Mouse (Mus musculus): ENCODE measurements around the gene Ppp6c. TPM values are rescaled to one million over a fixed set of nuclear protein-coding genes. Genes with fewer than 3 reads are reported as not detected.

Ppp6c gene
- total RNA-seq, 1 experiment = 23.8 TPM

GRCm38 (mm10) chr2:39148075-39148474, 78.2 kb downstream of the Ppp6c start:
- in situ Hi-C loops (cut with MboI; ENCODE audit: low sequenced_read_pairs in 2 of 2, unreplicated experiment in 2 of 2) = no loop called here
- Histone ChIP-seq H3K36me3 (ENCODE audit: control insufficient read depth, insufficient read depth, low read length, poor library complexity, severe bottlenecking) (no peaks in the 10 kb centered on the region), H3K4me1 (ENCODE audit: control insufficient read depth in 2 of 2, insufficient read depth in 2 of 2, low read length in 2 of 2, poor library complexity in 1 of 2) (0 out of 4 replicates have a peak, but pooled peaks cover 0 to 2% of the 10 kb centered on the region in 2 experiments)

GRCm38 (mm10) chr2:39146469-39146868, 79.8 kb downstream of the Ppp6c start:
- Histone ChIP-seq H3K4me3 (ENCODE audit: insufficient read depth in 1 of 2, low read depth in 1 of 2, low read length in 2 of 2, poor library complexity in 1 of 2, severe bottlenecking in 1 of 2) (no peak overlapping the region), H3K9ac (ENCODE audit: insufficient read depth, low read depth, low read length, poor library complexity, severe bottlenecking) (no peak overlapping the region), H3K36me3 (ENCODE audit: control insufficient read depth, insufficient read depth, low read length, poor library complexity, severe bottlenecking) (no peaks in the 10 kb centered on the region), H3K9me3 (ENCODE audit: control insufficient read depth, insufficient read depth, low read depth, low read length) (no peaks in the 10 kb centered on the region), H3K4me1 (ENCODE audit: control insufficient read depth in 2 of 2, insufficient read depth in 2 of 2, low read length in 2 of 2, poor library complexity in 1 of 2) (0 out of 4 replicates have a peak, but pooled peaks cover 0 to 2% of the 10 kb centered on the region in 2 experiments), H3K27ac (ENCODE audit: insufficient read depth, low read depth, low read length, poor library complexity, severe bottlenecking) (no peak overlapping the region)
- in situ Hi-C loops (cut with MboI; ENCODE audit: low sequenced_read_pairs in 2 of 2, unreplicated experiment in 2 of 2) = no loop called here
- TF ChIP-seq CHD2 (IDR thresholded peaks at IDR 0.05; ENCODE audit: low read depth, low read length) (no peak), ZNF384 (IDR thresholded peaks at IDR 0.05; ENCODE audit: low read depth, low read length) (no peak)
- no peak for DNase-seq (ENCODE audit: low read depth, low spot score)

More at GRCm38 (mm10) chr2:39148075-39148474, 78.2 kb downstream of the Ppp6c start:
- Histone ChIP-seq H3K9me3 (ENCODE audit: control insufficient read depth, insufficient read depth, low read depth, low read length) (no peaks in the 10 kb centered on the region), H3K4me3 (ENCODE audit: insufficient read depth in 1 of 2, low read depth in 1 of 2, low read length in 2 of 2, poor library complexity in 1 of 2, severe bottlenecking in 1 of 2) (no peak overlapping the region), H3K27ac (ENCODE audit: insufficient read depth, low read depth, low read length, poor library complexity, severe bottlenecking) (no peak overlapping the region), H3K9ac (ENCODE audit: insufficient read depth, low read depth, low read length, poor library complexity, severe bottlenecking) (no peak overlapping the region)
- DNase-seq (ENCODE audit: low read depth, low spot score) = no peak
- TF ChIP-seq MAFK (IDR thresholded peaks at IDR 0.05; ENCODE audit: insufficient read depth, low read depth, low read length) = no peak
- TF ChIP-seq ZC3H11A (IDR thresholded peaks at IDR 0.05; ENCODE audit: borderline replicate concordance, low read depth, low read length) = no peak
- TF ChIP-seq ZNF384 (IDR thresholded peaks at IDR 0.05; ENCODE audit: low read depth, low read length) = no peak
- no peak for TF ChIP-seq CHD2 (IDR thresholded peaks at IDR 0.05; ENCODE audit: low read depth, low read length)

Other genes with a start within 250 kb of the Ppp6c start
- gene Wdr38, start 229.0 kb downstream of the Ppp6c start, total RNA-seq (2012; rRNA removed) = 1.7 and 2.6 TPM in 2 replicates
- gene Arpc5l, start 221.1 kb downstream of the Ppp6c start, total RNA-seq (2012; rRNA removed) = 42.0 and 58.4 TPM in 2 replicates
- 1,385 and 1,524 TPM in 2 replicates for gene Rpl35, start 220.8 kb downstream of the Ppp6c start, total RNA-seq (2012; rRNA removed)
- gene Golga1, start 160.9 kb downstream of the Ppp6c start, total RNA-seq (2012; rRNA removed) = 7.6 and 9.1 TPM in 2 replicates
- 10.3 and 12.4 TPM in 2 replicates for gene Scai, start 35.7 kb downstream of the Ppp6c start, total RNA-seq (2012; rRNA removed)

Measured in ES-E14 (cell line).